Mouse (Mus musculus): ENCODE measurements around the gene Alkbh7.

The Alkbh7 gene

GRCm38 (mm10) chr17:56986105-56986805 is 10.9 kb upstream of the Alkbh7 start:
- no peak for DNase-seq (ENCODE audit: low spot score in 2 of 2)

GRCm38 (mm10) chr17:56988441-56988840 is 8.7 kb upstream of the Alkbh7 start:
- no peak for DNase-seq (ENCODE audit: low spot score in 2 of 2)

- DNase-seq (ENCODE audit: low spot score in 2 of 2) = no peak
Observed at GRCm38 (mm10) chr17:56988921-56989430, 8.2 kb upstream of the Alkbh7 start.

- peak in 1 of 2 experiments; percentile 74 for DNase-seq (ENCODE audit: low spot score in 2 of 2)
Observed at GRCm38 (mm10) chr17:56989467-56990114, 7.5 kb upstream of the Alkbh7 start.

GRCm38 (mm10) chr17:56990115-56990746 is 6.9 kb upstream of the Alkbh7 start, which contains the start of gene Clpp:
Gene Clpp, plus strand, starts transcription at chr17:56990305.
- peak; percentile 97 for DNase-seq (ENCODE audit: low spot score in 2 of 2)

DNA sequence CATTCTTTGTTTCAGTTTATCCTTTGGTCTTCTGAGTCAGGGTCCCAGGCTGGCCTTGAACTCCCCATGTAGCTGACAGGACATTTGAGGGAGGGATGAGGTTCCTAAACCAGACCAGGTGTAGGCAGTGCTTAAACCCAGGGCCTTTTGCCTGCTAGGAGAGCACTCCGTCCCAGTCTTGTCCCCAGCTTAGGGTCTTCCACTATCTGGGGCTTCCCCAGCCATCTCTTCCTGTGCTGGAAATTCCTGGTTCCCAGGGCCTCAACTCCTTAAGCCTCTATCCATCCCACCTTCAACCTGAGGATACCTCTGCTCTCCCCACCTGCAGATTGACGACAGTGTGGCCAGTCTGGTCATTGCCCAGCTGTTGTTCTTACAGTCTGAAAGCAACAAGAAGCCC is 6.2 kb upstream of the Alkbh7 start:
- no peak for DNase-seq (ENCODE audit: low spot score in 2 of 2)

- DNase-seq (ENCODE audit: low spot score in 2 of 2) = no peak
Observed at GRCm38 (mm10) chr17:56995046-56995445, 2.1 kb upstream of the Alkbh7 start.

DNA sequence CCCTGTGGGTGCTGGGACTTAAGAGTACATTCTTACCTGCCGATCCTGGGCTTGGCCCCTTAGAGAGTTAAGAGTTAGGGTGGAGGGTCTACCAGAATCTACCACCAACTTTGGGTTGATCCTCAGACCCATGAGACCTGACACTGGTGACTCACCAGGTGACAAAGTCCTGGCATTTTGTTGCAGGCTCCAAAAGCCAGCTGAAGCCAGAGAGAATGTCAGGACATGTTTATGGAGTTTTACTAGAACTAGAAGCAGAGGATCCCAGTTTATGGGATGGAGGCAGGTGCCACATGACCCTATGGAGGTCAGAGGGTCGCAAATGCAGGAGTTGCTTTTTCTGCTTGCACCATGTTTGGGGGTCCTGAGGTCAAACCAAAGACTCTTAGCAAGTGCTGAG is 633 bp upstream of the Alkbh7 start:
- no peak for DNase-seq (ENCODE audit: low spot score in 2 of 2)

- DNase-seq (ENCODE audit: low spot score in 2 of 2) = no peak
Observed at GRCm38 (mm10) chr17:56999414-56999813, 2.3 kb downstream of the Alkbh7 start.

- DNase-seq (ENCODE audit: low spot score in 2 of 2) = no peak
Observed at GRCm38 (mm10) chr17:56999968-57000609, 3.0 kb downstream of the Alkbh7 start, which contains the start of gene Pspn. Gene Pspn, minus strand, starts transcription at chr17:57000018.

GRCm38 (mm10) chr17:57001228-57001627 is 4.1 kb downstream of the Alkbh7 start:
- DNase-seq (ENCODE audit: low spot score in 2 of 2) = no peak

DNA sequence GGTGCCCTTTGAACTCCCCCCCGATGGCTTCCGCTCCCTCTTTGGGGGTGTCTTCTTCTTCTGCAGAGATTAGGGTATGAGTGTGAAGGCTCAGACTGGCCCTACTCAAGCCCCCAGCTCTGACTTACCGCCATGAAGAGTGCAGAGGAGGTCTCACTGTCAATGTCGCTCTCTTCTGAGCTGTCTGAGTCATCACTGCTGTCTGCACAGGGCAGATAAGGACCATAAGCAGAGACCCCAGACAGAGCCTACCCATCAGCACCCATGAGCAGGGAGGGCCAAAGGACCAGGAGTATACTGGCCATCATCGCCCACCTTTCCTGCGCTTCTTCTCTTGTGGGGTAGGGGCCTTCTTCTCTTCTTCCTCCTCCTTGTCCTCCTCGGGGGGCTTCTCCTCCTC is 6.9 kb downstream of the Alkbh7 start:
- DNase-seq (ENCODE audit: low spot score in 2 of 2) = no peak

GRCm38 (mm10) chr17:57007137-57007905 is 10.2 kb downstream of the Alkbh7 start:
- no peak for DNase-seq (ENCODE audit: low spot score in 2 of 2)

- DNase-seq (ENCODE audit: low spot score in 2 of 2) = no peak
Observed at GRCm38 (mm10) chr17:57010911-57011235, 13.7 kb downstream of the Alkbh7 start.

DNA sequence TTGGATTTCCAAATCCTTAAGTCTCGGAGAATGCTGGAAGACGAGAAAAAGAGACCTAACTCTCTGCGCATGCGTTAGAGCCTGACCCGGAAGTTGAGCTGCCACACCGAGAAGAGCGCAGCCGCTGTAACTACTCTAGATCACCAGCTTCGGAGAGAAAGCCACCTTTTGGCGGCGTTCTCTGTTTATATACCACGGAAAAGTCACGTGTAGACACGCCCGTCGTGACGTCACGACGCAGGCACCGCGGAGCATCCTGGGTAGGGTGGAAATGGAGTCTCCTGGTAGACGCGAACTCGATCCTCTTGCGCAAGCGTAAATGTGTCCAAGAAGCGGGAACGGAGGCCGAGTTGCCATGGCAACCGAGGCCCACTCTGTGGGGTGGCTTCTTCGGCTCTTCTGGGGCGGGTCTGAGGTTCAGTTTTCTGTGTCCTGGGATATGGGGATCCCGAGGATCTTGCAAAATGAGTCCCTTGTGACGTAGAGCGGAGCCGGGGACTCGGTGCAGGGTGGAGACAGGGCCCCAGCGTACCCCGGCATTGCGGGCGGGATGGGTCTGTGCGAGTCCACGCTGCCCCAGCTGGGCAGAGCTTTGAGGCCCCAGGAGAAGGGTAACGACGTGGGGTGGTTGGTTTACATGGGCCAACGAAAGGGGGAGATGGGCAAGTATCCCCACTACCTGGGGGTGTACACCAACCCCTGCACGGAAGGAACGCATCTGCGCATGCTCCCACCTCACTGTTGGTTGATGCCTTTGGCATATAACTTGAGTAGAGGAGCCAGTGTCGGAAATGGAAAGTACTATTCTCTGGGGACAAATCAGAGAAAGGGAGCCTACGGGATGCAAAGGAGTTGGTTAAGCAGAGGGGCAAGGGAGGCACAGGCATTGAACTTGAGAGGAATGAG is 14.3 kb downstream of the Alkbh7 start, which contains the start of the genes Gtf2f1 and Gm17949:
Gene Gtf2f1 (minus strand): TSS at position 53 of the 906 bp plus-strand sequence.
Gene Gm17949 (plus strand): TSS at position 234 of the 906 bp plus-strand sequence.
- peak; percentile 88 to 94 for DNase-seq (ENCODE audit: low spot score in 2 of 2)

- peak in 1 of 2 experiments; percentile 24 for DNase-seq (ENCODE audit: low spot score in 2 of 2)
Observed at GRCm38 (mm10) chr17:57012245-57012795, 15.2 kb downstream of the Alkbh7 start.

GRCm38 (mm10) chr17:57019693-57020092 is 22.6 kb downstream of the Alkbh7 start:
- DNase-seq (ENCODE audit: low spot score in 2 of 2) = peak in 1 of 2 experiments; percentile 19

DNA sequence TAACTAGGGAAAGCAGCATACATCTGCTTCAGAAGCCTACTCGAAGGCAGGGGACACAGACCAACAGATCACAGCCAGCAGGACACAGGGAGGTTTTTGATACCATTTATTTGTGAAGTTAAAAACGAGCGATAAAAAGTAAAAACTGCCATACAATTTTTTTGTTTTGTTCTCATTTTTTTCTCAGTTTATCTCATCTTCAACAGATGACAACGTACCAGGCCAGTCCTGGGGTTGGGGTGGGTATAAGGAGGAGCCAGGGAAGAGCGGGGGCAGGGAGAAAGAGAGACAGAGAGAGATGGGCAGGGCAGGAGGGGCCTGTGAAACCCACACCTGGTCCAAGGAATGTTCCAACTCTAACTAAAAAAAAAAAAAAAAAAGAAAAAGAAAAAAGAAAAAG is 23.8 kb downstream of the Alkbh7 start:
- no peak for DNase-seq (ENCODE audit: low spot score in 2 of 2)

- DNase-seq (ENCODE audit: low spot score in 2 of 2) = no peak
Observed at GRCm38 (mm10) chr17:57027471-57027870, 30.3 kb downstream of the Alkbh7 start.

GRCm38 (mm10) chr17:57029691-57030090 is 32.6 kb downstream of the Alkbh7 start:
- peak; percentile 32 to 37 for DNase-seq (ENCODE audit: low spot score in 2 of 2)

All from spleen, postnatal 36 days (tissue).